Mouse (Mus musculus) forebrain, embryonic 16.5 days (tissue): ENCODE data around the gene Kif26b. TPM values are rescaled to one million over a fixed set of nuclear protein-coding genes. Genes with fewer than 3 reads are reported as not detected.

Experiments
- ATAC-seq: fragments of 200-750 bp; cut with Nextera tagmentation; 2 replicates; pipeline ENCODE4 v1.8.0; 2017; ENCODE audit warnings: mild to moderate bottlenecking, moderate library complexity
- H3K27ac ChIP-seq: fragments of 300-500 bp; sonication (generic); 2 replicates; pipeline ENCODE4 v1.5.1; 2014; ENCODE audit warnings: low read length, control low read depth
- H3K27me3 ChIP-seq: fragments of 300-500 bp; sonication (generic); replicated peaks from 2 replicates; pipeline ENCODE4 v1.6.1; 2014; ENCODE audit warnings: low read length; ENCODE audit not compliant: control insufficient read depth, insufficient read depth
- H3K36me3 ChIP-seq: fragments of 300-500 bp; sonication (generic); 2 replicates; pipeline ENCODE4 v1.6.1; 2014; ENCODE audit not compliant: control insufficient read depth, insufficient read depth
- H3K4me1 ChIP-seq: fragments of 300-500 bp; sonication (generic); replicated peaks from 2 replicates; pipeline ENCODE4 v1.6.1; 2014; ENCODE audit warnings: low read length; ENCODE audit not compliant: control insufficient read depth, insufficient read depth
- H3K4me2 ChIP-seq: fragments of 300-500 bp; sonication (generic); 2 replicates; pipeline ENCODE4 v1.6.1; 2014; ENCODE audit warnings: mild to moderate bottlenecking, low read length, control low read depth
- H3K4me3 ChIP-seq: fragments of 300-500 bp; sonication (generic); replicated peaks from 2 replicates; pipeline ENCODE4 v1.5.1; 2014; ENCODE audit warnings: mild to moderate bottlenecking, low read length, control low read depth
- H3K9ac ChIP-seq: fragments of 300-500 bp; sonication (generic); replicated peaks from 2 replicates; pipeline ENCODE4 v1.6.1; 2014; ENCODE audit warnings: low read depth, low read length, control low read depth
- H3K9me3 ChIP-seq: fragments of 300-500 bp; sonication (generic); 2 replicates; pipeline ENCODE4 v1.6.1; 2016; ENCODE audit warnings: low read length; ENCODE audit not compliant: control insufficient read depth
- WGBS: fragments of 180-500 bp; shearing (Covaris S2); extraction: QIAGEN DNeasy Blood & Tissue Kit; methylation state at CpG from one replicate; pipeline ENCODE4 v1.1.7; 2014; 5-methylcytosine and 5-hydroxymethylcytosine counted together
- polyA plus RNA-seq: library from polyadenylated mRNA; unstranded; fragments of >200 nt; fragmentation: Nextera tagmentation; extraction: Ambion mirVana; gene quantifications from 2 replicates; pipeline ENCODE4 v1.2.1, GENCODE M21; 2015

Kif26b gene
- polyA plus RNA-seq, 1 experiment from 2014 or later, result 5.3 TPM

DNA sequence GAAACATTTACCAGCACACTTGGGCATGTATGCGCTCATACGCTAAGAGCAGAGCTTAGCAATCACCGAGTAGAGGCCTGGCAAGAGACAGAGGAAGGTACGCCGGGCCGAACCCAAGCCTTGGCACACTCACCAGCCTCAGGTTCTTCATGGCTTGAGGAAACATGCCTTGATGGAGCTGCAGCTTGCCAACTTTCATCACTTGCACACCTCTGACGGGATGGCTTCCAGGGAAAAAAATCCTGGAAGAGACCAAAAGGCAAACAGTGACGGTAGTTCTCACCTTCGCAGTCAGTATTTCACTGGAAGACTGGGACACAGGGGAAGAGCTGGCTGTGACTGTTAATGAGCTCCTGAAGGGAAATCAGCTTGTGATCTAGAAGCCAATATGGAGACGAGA lies 443.1 kb downstream of the Kif26b start:
- no peaks in the 10 kb centered on the region for H3K4me1 ChIP-seq
- H3K27ac ChIP-seq, result no peak overlapping the region
- no peak overlapping the region for H3K4me2 ChIP-seq
- no peaks in the 10 kb centered on the region for H3K27me3 ChIP-seq
- H3K4me3 ChIP-seq, result no peak overlapping the region
- H3K9ac ChIP-seq, result no peak overlapping the region
- ATAC-seq, result no peak
- H3K9me3 ChIP-seq, result no peaks in the 10 kb centered on the region
- no peaks in the 10 kb centered on the region for H3K36me3 ChIP-seq
- WGBS, result 83% methylated on average over 10 of the region's 10 CpGs

- Histone ChIP-seq H3K4me2 (no peak overlapping the region), H3K36me3 (no peaks in the 10 kb centered on the region), H3K9ac (no peak overlapping the region), H3K4me3 (no peak overlapping the region), H3K9me3 (no peaks in the 10 kb centered on the region), H3K27ac (no peak overlapping the region), H3K27me3 (no peaks in the 10 kb centered on the region), H3K4me1 (no peaks in the 10 kb centered on the region; the same call in 1 of the 2 replicates)
- WGBS, result 62% methylated on average over 8 of the region's 8 CpGs
- no peak for ATAC-seq
These were observed 449.8 kb downstream of the Kif26b start for GRCm38 (mm10) chr1:178978617-178979245.

- H3K27me3 ChIP-seq, result no peaks in the 10 kb centered on the region
- no peaks in the 10 kb centered on the region for H3K36me3 ChIP-seq
- no peak overlapping the region for H3K4me2 ChIP-seq
- H3K4me1 ChIP-seq, result no peaks in the 10 kb centered on the region; the same call in 1 of the 2 replicates
- H3K9ac ChIP-seq, result no peak overlapping the region
- H3K27ac ChIP-seq, result no peak overlapping the region
- H3K9me3 ChIP-seq, result no peaks in the 10 kb centered on the region
- no peak overlapping the region for H3K4me3 ChIP-seq
- ATAC-seq, result no peak
These were observed 451.3 kb downstream of the Kif26b start for GRCm38 (mm10) chr1:178980185-178980584.

- no peak overlapping the region for H3K4me3 ChIP-seq
These were observed 452.7 kb downstream of the Kif26b start for GRCm38 (mm10) chr1:178981641-178982040.

GRCm38 (mm10) chr1:178988176-178988575 lies 459.3 kb downstream of the Kif26b start:
- WGBS, result 65% methylated on average over 1 of the region's 1 CpGs
- no peak for ATAC-seq

More at GRCm38 (mm10) chr1:178981641-178982040, 452.7 kb downstream of the Kif26b start:
- H3K4me2 ChIP-seq, result no peak overlapping the region
- no peaks in the 10 kb centered on the region; the same call in 1 of the 2 replicates for H3K4me1 ChIP-seq
- no peak overlapping the region for H3K27ac ChIP-seq
- no peak for ATAC-seq
- H3K36me3 ChIP-seq, result no peaks in the 10 kb centered on the region
- H3K9me3 ChIP-seq, result no peaks in the 10 kb centered on the region
- 68% methylated on average over 5 of the region's 5 CpGs for WGBS
- no peaks in the 10 kb centered on the region for H3K27me3 ChIP-seq
- H3K9ac ChIP-seq, result no peak overlapping the region

More at GRCm38 (mm10) chr1:178988176-178988575, 459.3 kb downstream of the Kif26b start:
- H3K36me3 ChIP-seq, result no peaks in the 10 kb centered on the region
- H3K4me1 ChIP-seq, result no peaks in the 10 kb centered on the region
- no peak overlapping the region for H3K4me2 ChIP-seq
- no peak overlapping the region for H3K9ac ChIP-seq
- H3K9me3 ChIP-seq, result no peaks in the 10 kb centered on the region
- no peak overlapping the region for H3K27ac ChIP-seq
- H3K4me3 ChIP-seq, result no peak overlapping the region
- H3K27me3 ChIP-seq, result no peaks in the 10 kb centered on the region

Other genes with a start within 250 kb of the Kif26b start
- 129 and 141 TPM in 2 replicates for gene Cox20, start 210.0 kb upstream of the Kif26b start, polyA plus RNA-seq
- gene Hnrnpu, start 191.3 kb upstream of the Kif26b start, polyA plus RNA-seq, result 261 and 340 TPM in 2 replicates
- gene Efcab2, start 123.0 kb upstream of the Kif26b start, polyA plus RNA-seq, result 7.1 TPM in 2 replicates